Mouse (Mus musculus): ENCODE results near the gene Olfr816.
"Not testable (repeated sequence)": the region's sequence is repeated elsewhere in the genome, so short reads cannot be mapped to it uniquely, and the experiment has no call there.

Gene Olfr816

GRCm38 (mm10) chr10:129915497-129915896 is at the start of gene Olfr816:
TSS of gene Olfr816 (minus strand) at chr10:129915597.
- ATAC-seq (ENCODE audit: insufficient number of reproducible peaks, low FRiP score, low TSS enrichment): no peak

- ATAC-seq (ENCODE audit: insufficient number of reproducible peaks, low FRiP score, low TSS enrichment): no peak
Observed at GRCm38 (mm10) chr10:129949000-129949399, 33.6 kb upstream of the Olfr816 start, which contains the start of gene Olfr818. TSS of gene Olfr818 (minus strand) at chr10:129949100.

GRCm38 (mm10) chr10:129905767-129906166 is 9.6 kb downstream of the Olfr816 start, which contains the start of gene Olfr815:
TSS of gene Olfr815 (minus strand) at chr10:129905867.
- ATAC-seq (ENCODE audit: insufficient number of reproducible peaks, low FRiP score, low TSS enrichment): not testable (repeated sequence)

GRCm38 (mm10) chr10:129885934-129886333 is 29.5 kb downstream of the Olfr816 start:
- no peak for ATAC-seq (ENCODE audit: insufficient number of reproducible peaks, low FRiP score, low TSS enrichment)

- not testable (repeated sequence) for ATAC-seq (ENCODE audit: insufficient number of reproducible peaks, low FRiP score, low TSS enrichment)
Observed at GRCm38 (mm10) chr10:129885496-129885895, 29.9 kb downstream of the Olfr816 start.

- ATAC-seq (ENCODE audit: insufficient number of reproducible peaks, low FRiP score, low TSS enrichment): not testable (repeated sequence)
Observed at GRCm38 (mm10) chr10:129879751-129880150, 35.6 kb downstream of the Olfr816 start, which contains the start of gene Olfr814. TSS of gene Olfr814 (minus strand) at chr10:129879851.

Measured in cerebellum, adult (tissue).